Comparison of ENCODE assay signal across 8 mouse cellular contexts in the genomic region with DNA sequence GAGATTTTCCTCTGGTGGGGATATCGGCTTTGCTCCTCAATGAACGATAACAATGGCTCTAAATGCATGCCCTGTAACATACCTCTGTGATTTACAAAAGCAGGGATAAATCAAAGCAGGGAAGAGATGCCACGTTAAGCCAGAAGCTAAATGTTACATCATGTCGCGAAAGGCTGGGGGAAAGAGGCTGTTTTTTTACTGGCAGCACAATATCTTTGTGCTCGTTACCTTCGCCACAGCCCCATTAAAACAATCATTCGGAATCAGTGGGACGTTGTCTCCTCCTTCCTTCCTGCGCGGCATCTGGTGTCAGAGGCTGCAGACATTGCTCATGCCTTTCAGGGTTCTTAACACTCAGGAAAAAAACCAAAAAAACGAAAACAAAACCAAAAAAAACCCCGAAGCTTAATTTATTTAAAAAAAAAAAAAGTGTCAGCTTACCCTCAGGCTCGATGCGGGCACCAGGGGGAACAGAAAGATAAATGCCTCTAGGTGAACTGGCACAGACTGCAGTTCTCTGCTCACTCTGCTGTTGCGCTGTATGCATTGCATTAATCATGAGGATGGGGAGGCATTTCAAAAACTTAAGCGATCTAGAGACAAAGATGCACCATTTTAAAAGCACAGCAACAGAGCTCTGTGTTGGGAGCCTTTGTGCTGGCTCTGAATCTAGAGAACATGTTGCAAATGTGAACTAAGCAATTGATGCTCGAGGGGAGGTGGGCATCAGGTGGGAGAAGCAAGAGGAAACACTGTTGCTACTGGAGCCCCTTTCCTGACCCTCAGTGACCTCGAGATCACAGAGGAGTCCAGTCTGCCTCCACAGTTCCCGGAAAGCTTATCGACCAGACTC. TPM values are rescaled to one million over a fixed set of nuclear protein-coding genes. Genes with fewer than 3 reads are reported as not detected.
DNase-seq lines count a peak whose midpoint lies in the region; ATAC-seq lines count a peak whose summit lies in the region.

No protein-coding gene starts in this region.

- no peaks in the 10 kb centered on the region for H3K9me3 ChIP-seq in heart, embryonic 11.5 days (replicated peaks; ENCODE audit: control insufficient read depth, low read length)
- H3K9me3 ChIP-seq in forebrain, embryonic 12.5 days: no peaks in the 10 kb centered on the region
- H3K9me3 ChIP-seq in neural tube, embryonic 15.5 days (replicated peaks): no peaks in the 10 kb centered on the region

- no peaks in the 10 kb centered on the region for H3K36me3 ChIP-seq in heart, embryonic 11.5 days (ENCODE audit: control insufficient read depth, insufficient read depth, low read length)
- H3K36me3 ChIP-seq in forebrain, embryonic 12.5 days (replicated peaks): no peaks in the 10 kb centered on the region
- H3K36me3 ChIP-seq in neural tube, embryonic 15.5 days: no peaks in the 10 kb centered on the region

- H3K4me3 ChIP-seq in heart, embryonic 11.5 days (ENCODE audit: low read depth, low read length): no peak overlapping the region
- peak overlapping the region; percentile 28 for H3K4me3 ChIP-seq in forebrain, embryonic 12.5 days (replicated peaks)
- H3K4me3 ChIP-seq in neural tube, embryonic 15.5 days (replicated peaks): peak overlapping the region; percentile 37

- intact Hi-C loops in heart, postnatal 10 days (cut with DNase I): no loop called here
- intact Hi-C loops in gastrocnemius, postnatal 14 days (cut with DNase I; ENCODE audit: low total_unique reads): no loop called here

- no peak overlapping the region for H3K9ac ChIP-seq in heart, embryonic 11.5 days (ENCODE audit: low read depth, low read length)
- peak overlapping the region; percentile 44; the same call in 1 of the 2 replicates for H3K9ac ChIP-seq in forebrain, embryonic 12.5 days
- peak overlapping the region; percentile 36 for H3K9ac ChIP-seq in neural tube, embryonic 15.5 days (replicated peaks)

- H3K4me1 ChIP-seq in heart, embryonic 11.5 days (ENCODE audit: control insufficient read depth, insufficient read depth, low read length): no peaks in the 10 kb centered on the region
- H3K4me1 ChIP-seq in forebrain, embryonic 12.5 days: peaks cover 10% of the 10 kb centered on the region; the same call in 1 of the 2 replicates
- peaks cover 19% of the 10 kb centered on the region for H3K4me1 ChIP-seq in neural tube, embryonic 15.5 days

- no peak overlapping the region for H3K27ac ChIP-seq in heart, embryonic 11.5 days (ENCODE audit: low read depth, low read length)
- peak overlapping the region; percentile 59 for H3K27ac ChIP-seq in forebrain, embryonic 12.5 days
- H3K27ac ChIP-seq in neural tube, embryonic 15.5 days (replicated peaks): peak overlapping the region; percentile 86

- H3K4me2 ChIP-seq in heart, embryonic 11.5 days: peak overlapping the region; percentile 11
- peak overlapping the region; percentile 54 for H3K4me2 ChIP-seq in forebrain, embryonic 12.5 days
- H3K4me2 ChIP-seq in neural tube, embryonic 15.5 days: peak overlapping the region; percentile 56

- no peak for DNase-seq in heart, postnatal 10 days
- DNase-seq in adrenal gland, postnatal 36 days: peak; percentile 22 to 27
- peak; percentile 23 to 37 for DNase-seq in layer of hippocampus, postnatal 10 days (ENCODE audit: low spot score in 2 of 2)
- no peak for DNase-seq in gastrocnemius, postnatal 14 days
- DNase-seq in lung, postnatal 25 days (ENCODE audit: low spot score): no peak

- H3K27me3 ChIP-seq in heart, embryonic 11.5 days (ENCODE audit: control insufficient read depth, insufficient read depth, low read length): no peaks in the 10 kb centered on the region
- peaks cover 7% of the 10 kb centered on the region; the same call in 1 of the 2 replicates for H3K27me3 ChIP-seq in forebrain, embryonic 12.5 days
- H3K27me3 ChIP-seq in neural tube, embryonic 15.5 days (replicated peaks): no peaks in the 10 kb centered on the region

- WGBS in heart, embryonic 11.5 days (ENCODE audit: insufficient replicate concordance): 30% methylated on average over 21 of the region's 21 CpGs
- 16% methylated on average over 21 of the region's 21 CpGs for WGBS in forebrain, embryonic 12.5 days
- 11% methylated on average over 21 of the region's 21 CpGs for WGBS in neural tube, embryonic 15.5 days

- no peak for ATAC-seq in heart, embryonic 11.5 days (replicated peaks; ENCODE audit: insufficient number of reproducible peaks, low FRiP score, low TSS enrichment)
- ATAC-seq in forebrain, embryonic 12.5 days (ENCODE audit: low FRiP score): peak; percentile 69; the same call in 1 of the 2 replicates
- peak; percentile 88 for ATAC-seq in neural tube, embryonic 15.5 days (ENCODE audit: low FRiP score)

RNA-seq across cellular contexts. Expression of gene Tfb1m, which starts 53.6 kb away (rescaled TPM):
- 20.8 and 21.0 TPM in 2 replicates for polyA plus RNA-seq in heart, embryonic 11.5 days (2014; fragmentation: Nextera tagmentation; extraction: Ambion mirVana)
- total RNA-seq in heart, postnatal 10 days (2021): 1 to 10 TPM; 5.7 to 8.0 TPM
- total RNA-seq in adrenal gland, postnatal 36 days (2021): 10 to 100 TPM; 10.5 to 16.1 TPM
- polyA plus RNA-seq in forebrain, embryonic 12.5 days (2016; fragmentation: Nextera tagmentation; extraction: Ambion mirVana): 17.4 and 18.4 TPM in 2 replicates
- total RNA-seq in layer of hippocampus, postnatal 10 days (2021): 1 to 10 TPM; 5.0 to 5.4 TPM
- 13.0 and 15.3 TPM in 2 replicates for polyA plus RNA-seq in neural tube, embryonic 15.5 days (2015; fragmentation: Nextera tagmentation; extraction: Ambion mirVana)
- 1 to 10 TPM; 7.6 to 7.8 TPM for total RNA-seq in gastrocnemius, postnatal 14 days (2021)

Comparison
In these comparisons a context has a peak if more than half of its experiments do, and no peak if none do; other contexts are left out.
1. DNase-seq: peak in adrenal gland, postnatal 36 days (2 of 2) and layer of hippocampus, postnatal 10 days (2 of 2); none in heart, postnatal 10 days (0 of 2), gastrocnemius, postnatal 14 days (single experiment) and lung, postnatal 25 days (single experiment).
2. Peak in every context shown above with its lines, with median percentiles within 50 percentile points of each other: H3K4me2 ChIP-seq.